Mouse (Mus musculus) ES-E14 (cell line): Measurements from ENCODE around the gene Uroc1. TPM values are rescaled to one million over a fixed set of nuclear protein-coding genes. Genes with fewer than 3 reads are reported as not detected.

Source experiments
- DNase-seq: peaks from one replicate; pipeline ENCODE4 v3.0.0-alpha.2; 2013; ENCODE audit warnings: low read depth, low spot score
- H3K27ac ChIP-seq: 2 replicates; pipeline ENCODE4 v1.5.1; 2012; ENCODE audit warnings: low read depth, mild to moderate bottlenecking, low read length, moderate library complexity, mixed read lengths; ENCODE audit not compliant: poor library complexity, insufficient read depth, severe bottlenecking
- H3K36me3 ChIP-seq: 2 replicates; pipeline ENCODE4 v1.6.1; 2012; ENCODE audit warnings: mild to moderate bottlenecking, low read length, moderate library complexity, mixed read lengths; ENCODE audit not compliant: control insufficient read depth, poor library complexity, insufficient read depth, severe bottlenecking
- H3K4me1 ChIP-seq, 2 experiments: fragments of 150-350 bp in 1 of 2; sonication (generic) in 1 of 2; 2 replicates each; pipeline ENCODE4 v1.6.1; 2012; ENCODE audit warnings: low read length in 2 of 2, mild to moderate bottlenecking in 1 of 2, mixed read lengths in 1 of 2; ENCODE audit not compliant: control insufficient read depth in 2 of 2, insufficient read depth in 2 of 2, poor library complexity in 1 of 2
- H3K4me3 ChIP-seq, 2 experiments: fragments of 150-350 bp in 1 of 2; sonication (generic) in 1 of 2; 2 replicates each; pipeline ENCODE4 v1.5.1; 2012; ENCODE audit warnings: low read length in 2 of 2, low read depth in 1 of 2, mild to moderate bottlenecking in 1 of 2, mixed read lengths in 1 of 2; ENCODE audit not compliant: insufficient read depth in 1 of 2, poor library complexity in 1 of 2, severe bottlenecking in 1 of 2
- H3K9ac ChIP-seq: 2 replicates; pipeline ENCODE4 v1.6.1; 2012; ENCODE audit warnings: low read depth, mild to moderate bottlenecking, low read length, mixed read lengths; ENCODE audit not compliant: poor library complexity, insufficient read depth, severe bottlenecking
- H3K9me3 ChIP-seq: fragments of 150-350 bp; sonication (generic); 2 replicates; pipeline ENCODE4 v1.6.1; 2012; ENCODE audit warnings: low read depth, mild to moderate bottlenecking, low read length; ENCODE audit not compliant: control insufficient read depth, insufficient read depth
- CHD2 ChIP-seq: IDR thresholded peaks from 2 replicates; pipeline ENCODE4 v1.6.1; 2014; ENCODE audit warnings: mild to moderate bottlenecking, low read depth, low read length, inconsistent platforms
- HCFC1 ChIP-seq: IDR thresholded peaks from 2 replicates; pipeline ENCODE4 v1.6.1; 2012; ENCODE audit warnings: low read length, inconsistent platforms, borderline replicate concordance; ENCODE audit not compliant: insufficient read depth
- MAFK ChIP-seq: IDR thresholded peaks from 2 replicates; pipeline ENCODE4 v1.6.1; 2014; ENCODE audit warnings: mild to moderate bottlenecking, low read depth, low read length, inconsistent platforms; ENCODE audit not compliant: insufficient read depth
- ZC3H11A ChIP-seq: IDR thresholded peaks from 2 replicates; pipeline ENCODE4 v1.6.1; 2012; ENCODE audit warnings: low read depth, mild to moderate bottlenecking, inconsistent platforms, low read length, borderline replicate concordance
- ZNF384 ChIP-seq: IDR thresholded peaks from 2 replicates; pipeline ENCODE4 v1.6.1; 2012; ENCODE audit warnings: low read depth, low read length, inconsistent platforms
- in situ Hi-C, 2 experiments: fragments of 600-800 bp; cut with MboI; formaldehyde crosslinking; loops; one replicate each; pipeline ENCODE4 v1.15.1; 2025; ENCODE audit warnings: low sequenced_read_pairs in 2 of 2, inconsistent platforms in 1 of 2; ENCODE audit not compliant: unreplicated experiment in 2 of 2
- total RNA-seq: library from RNA; depleted of rRNA; stranded (reverse); fragments of 300-350 nt; gene quantifications from 2 replicates; pipeline ENCODE4 v1.2.3, GENCODE M21; 2012; rRNA removed

Uroc1 gene
- total RNA-seq, 1 experiment: 0.09 TPM

GRCm38 (mm10) chr6:90408632-90409031 is 75.5 kb downstream of the Uroc1 start:
- Histone ChIP-seq H3K4me1 (no peaks in the 10 kb centered on the region; a peak in 1 of 4 replicates), H3K36me3 (peaks cover 7% of the 10 kb centered on the region; the same call in 1 of the 2 replicates), H3K9ac (no peak overlapping the region), H3K27ac (no peak overlapping the region), H3K4me3 (no peak overlapping the region), H3K9me3 (no peaks in the 10 kb centered on the region)
- no peak for DNase-seq
- in situ Hi-C loops: no loop called here
- TF ChIP-seq MAFK: no peak

- H3K4me3 ChIP-seq: no peak overlapping the region
- no peak overlapping the region for H3K9ac ChIP-seq
- H3K4me1 ChIP-seq: no peaks in the 10 kb centered on the region; a peak in 1 of 4 replicates
- H3K36me3 ChIP-seq: no peaks in the 10 kb centered on the region
- no peaks in the 10 kb centered on the region for H3K9me3 ChIP-seq
- in situ Hi-C loops: no loop called here
- no peak for TF ChIP-seq CHD2
- TF ChIP-seq ZC3H11A: no peak
- TF ChIP-seq HCFC1: no peak
- no peak for TF ChIP-seq ZNF384
- TF ChIP-seq MAFK: no peak
- H3K27ac ChIP-seq: no peak overlapping the region
- no peak for DNase-seq
Measured at GRCm38 (mm10) chr6:90410972-90411371, 77.9 kb downstream of the Uroc1 start.

- Histone ChIP-seq H3K27ac (no peak overlapping the region), H3K36me3 (no peaks in the 10 kb centered on the region), H3K9ac (no peak overlapping the region), H3K4me3 (no peak overlapping the region), H3K4me1 (no peaks in the 10 kb centered on the region; a peak in 1 of 4 replicates), H3K9me3 (no peaks in the 10 kb centered on the region)
- no peak for TF ChIP-seq CHD2
- no peak for TF ChIP-seq HCFC1
- in situ Hi-C loops: no loop called here
- no peak for DNase-seq
Measured at GRCm38 (mm10) chr6:90411926-90412325, 78.8 kb downstream of the Uroc1 start.

Other genes with a start within 250 kb of the Uroc1 start
- gene Vmn1r50, start 231.9 kb upstream of the Uroc1 start, total RNA-seq: not detected in 2 replicates
- gene Vmn1r51, start 210.7 kb upstream of the Uroc1 start, total RNA-seq: not detected in 2 replicates
- not detected in 2 replicates for gene Vmn1r52, start 158.5 kb upstream of the Uroc1 start, total RNA-seq
- gene V1ra8, start 130.5 kb upstream of the Uroc1 start, total RNA-seq: not detected in 2 replicates
- gene Vmn1r53, start 108.8 kb upstream of the Uroc1 start, total RNA-seq: 2.1 and 2.3 TPM in 2 replicates
- not detected in 2 replicates for gene Vmn1r54, start 87.0 kb upstream of the Uroc1 start, total RNA-seq
- not detected in 2 replicates for gene BC048671, start 32.1 kb upstream of the Uroc1 start, total RNA-seq
- 0.54 and 0.74 TPM in 2 replicates for gene Chst13, start 8.1 kb upstream of the Uroc1 start, total RNA-seq
- gene Zxdc, start 36.2 kb downstream of the Uroc1 start, total RNA-seq: 10.6 and 12.0 TPM in 2 replicates
- gene Cfap100, start 95.5 kb downstream of the Uroc1 start, total RNA-seq: 0.98 and 1.0 TPM in 2 replicates
- gene Klf15, start 129.3 kb downstream of the Uroc1 start, total RNA-seq: 6.4 and 11.3 TPM in 2 replicates
- 3.9 and 4.0 TPM in 2 replicates for gene Aldh1l1, start 153.1 kb downstream of the Uroc1 start, total RNA-seq